Mouse (Mus musculus): Measurements from ENCODE around the gene Pdzd7. TPM values are rescaled to one million over a fixed set of nuclear protein-coding genes. Genes with fewer than 3 reads are reported as not detected.

Pdzd7 gene
- total and polyA plus RNA-seq, 2 experiments from 2014 or later = 1.9 to 7.7 TPM

DNA sequence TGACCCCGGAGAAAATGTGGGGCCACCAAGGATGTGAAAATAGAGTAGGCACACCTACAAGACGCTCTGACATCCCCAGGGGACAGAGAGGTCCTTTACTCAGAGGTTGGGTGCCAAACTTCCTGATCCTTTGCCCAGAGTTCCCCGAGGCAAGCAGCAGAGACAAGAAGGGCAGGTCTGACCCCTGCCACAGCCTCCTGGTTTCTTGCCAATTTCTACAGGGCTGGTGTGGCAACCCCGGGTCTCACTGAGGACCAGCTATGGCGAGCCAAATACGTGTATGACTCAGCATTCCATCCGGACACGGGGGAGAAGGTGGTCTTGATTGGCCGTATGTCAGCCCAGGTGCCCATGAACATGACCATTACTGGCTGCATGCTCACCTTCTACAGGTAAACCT lies 4.0 kb upstream of the Pdzd7 start:
- no peaks in the 10 kb centered on the region for H3K27me3 ChIP-seq (ENCODE audit: insufficient read depth, low read length)
- peaks cover 38% of the 10 kb centered on the region for H3K36me3 ChIP-seq (ENCODE audit: insufficient read depth, low read length)
- no peaks in the 10 kb centered on the region for H3K9me3 ChIP-seq (ENCODE audit: low read length)
- 68% methylated on average over 9 of the region's 9 CpGs for WGBS
- no peak for ATAC-seq
- H3K4me2 ChIP-seq (ENCODE audit: low read depth, low read length) = peak overlapping the region; percentile 87
- DNase-seq (ENCODE audit: low spot score) = no peak
- peaks cover 8% of the 10 kb centered on the region; the same call in 1 of the 2 replicates for H3K4me1 ChIP-seq (ENCODE audit: insufficient read depth, low read length)
- TF ChIP-seq CTCF (IDR thresholded peaks at IDR 0.05; ENCODE audit: low read depth) = no peak
- H3K27ac ChIP-seq = no peak overlapping the region
- peak overlapping the region; percentile 66; the same call in 1 of the 2 replicates for H3K9ac ChIP-seq (replicated peaks; ENCODE audit: low read length)
- no peak overlapping the region for H3K4me3 ChIP-seq (ENCODE audit: low read length)

DNA sequence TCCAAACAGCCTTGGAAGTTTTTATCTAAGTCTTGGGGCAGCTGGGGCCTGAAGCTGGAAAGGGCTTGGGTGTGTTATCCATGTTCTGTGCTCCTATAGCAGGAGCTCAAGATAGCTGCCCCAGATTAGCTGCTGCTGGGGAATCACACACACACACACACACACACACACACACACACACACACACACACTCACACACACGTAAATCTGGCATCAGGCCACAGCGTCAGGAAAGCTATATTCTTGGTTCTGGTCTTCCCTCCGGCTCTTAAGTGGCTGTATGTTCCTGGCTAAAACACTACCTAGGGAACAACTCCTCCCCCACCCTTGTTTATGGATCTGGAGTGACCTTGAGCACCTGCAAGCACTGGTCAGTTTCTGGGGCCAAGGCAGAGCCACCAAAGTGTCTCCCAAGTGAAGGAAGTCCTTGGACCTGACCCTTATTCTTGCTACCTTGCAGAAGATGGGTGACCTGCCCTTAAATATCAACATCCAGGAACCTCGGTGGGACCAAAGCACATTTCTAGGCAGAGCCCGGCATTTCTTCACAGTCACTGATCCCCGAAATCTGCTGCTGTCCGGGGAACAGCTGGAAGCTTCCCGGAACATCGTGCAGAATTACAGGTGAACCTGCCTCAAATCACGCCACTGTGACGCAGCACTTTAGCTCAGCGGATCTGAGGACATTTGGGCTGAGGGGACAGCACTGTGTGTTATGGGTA lies 3.3 kb upstream of the Pdzd7 start:
- Histone ChIP-seq H3K9ac (replicated peaks; ENCODE audit: low read length) (peak overlapping the region; percentile 66), H3K9me3 (ENCODE audit: low read length) (no peaks in the 10 kb centered on the region), H3K27me3 (ENCODE audit: insufficient read depth, low read length) (no peaks in the 10 kb centered on the region), H3K4me3 (ENCODE audit: low read length) (peak overlapping the region; percentile 51), H3K4me1 (ENCODE audit: insufficient read depth, low read length) (peaks cover 8% of the 10 kb centered on the region; the same call in 1 of the 2 replicates), H3K4me2 (ENCODE audit: low read depth, low read length) (peak overlapping the region; percentile 87), H3K36me3 (ENCODE audit: insufficient read depth, low read length) (peaks cover 32% of the 10 kb centered on the region), H3K27ac (peak overlapping the region; percentile 91)
- no peak for ATAC-seq
- TF ChIP-seq CTCF (IDR thresholded peaks at IDR 0.05; ENCODE audit: low read depth) = no peak
- 69% methylated on average over 12 of the region's 12 CpGs for WGBS
- DNase-seq (ENCODE audit: low spot score) = no peak

DNA sequence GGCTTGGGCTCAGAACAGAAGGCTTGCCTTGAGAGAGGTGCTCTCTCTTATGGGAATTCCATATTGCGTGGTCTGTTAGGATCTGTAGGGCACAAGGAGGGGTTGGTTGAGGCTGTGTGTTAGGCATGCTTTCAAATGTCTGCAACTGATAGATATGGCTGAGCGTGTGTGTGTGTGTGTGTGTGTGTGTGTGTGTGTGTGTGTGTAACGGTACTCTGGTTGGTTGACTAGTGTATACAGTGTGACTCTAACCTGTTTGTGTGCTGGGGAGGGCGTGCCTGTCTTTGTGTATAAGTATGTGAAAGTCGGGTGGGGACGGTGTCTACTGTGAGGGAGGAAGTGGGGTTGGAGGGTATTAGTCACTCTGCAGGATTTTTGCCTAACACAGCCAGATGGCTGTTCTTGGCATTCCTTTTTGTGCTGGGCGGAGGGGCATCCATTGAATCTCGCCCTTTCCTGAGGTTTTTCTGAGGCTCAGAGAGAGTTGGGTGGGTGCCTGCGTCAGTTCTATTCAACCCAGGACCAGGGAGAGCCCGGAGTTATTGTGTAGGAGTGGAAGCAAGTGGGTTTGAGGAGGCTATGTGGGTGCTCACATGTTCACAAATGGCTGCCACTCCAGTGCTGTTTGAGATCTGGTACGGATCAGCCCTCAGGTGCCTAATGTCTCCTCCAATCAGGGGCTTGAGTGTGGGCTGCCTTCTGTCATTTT lies 2.6 kb upstream of the Pdzd7 start:
- peak overlapping the region; percentile 87 for H3K4me2 ChIP-seq (ENCODE audit: low read depth, low read length)
- 8% methylated on average over 11 of the region's 11 CpGs for WGBS
- H3K27me3 ChIP-seq (ENCODE audit: insufficient read depth, low read length) = no peaks in the 10 kb centered on the region
- no peaks in the 10 kb centered on the region for H3K9me3 ChIP-seq (ENCODE audit: low read length)
- peak; percentile 61 for ATAC-seq
- peaks cover 27% of the 10 kb centered on the region for H3K36me3 ChIP-seq (ENCODE audit: insufficient read depth, low read length)
- H3K27ac ChIP-seq = peak overlapping the region; percentile 91
- H3K4me3 ChIP-seq (ENCODE audit: low read length) = peak overlapping the region; percentile 51
- peak overlapping the region; percentile 66 for H3K9ac ChIP-seq (replicated peaks; ENCODE audit: low read length)
- H3K4me1 ChIP-seq (ENCODE audit: insufficient read depth, low read length) = peaks cover 8% of the 10 kb centered on the region; the same call in 1 of the 2 replicates
- peak; percentile 66 for DNase-seq (ENCODE audit: low spot score)
- TF ChIP-seq CTCF (IDR thresholded peaks at IDR 0.05; ENCODE audit: low read depth) = no peak

DNA sequence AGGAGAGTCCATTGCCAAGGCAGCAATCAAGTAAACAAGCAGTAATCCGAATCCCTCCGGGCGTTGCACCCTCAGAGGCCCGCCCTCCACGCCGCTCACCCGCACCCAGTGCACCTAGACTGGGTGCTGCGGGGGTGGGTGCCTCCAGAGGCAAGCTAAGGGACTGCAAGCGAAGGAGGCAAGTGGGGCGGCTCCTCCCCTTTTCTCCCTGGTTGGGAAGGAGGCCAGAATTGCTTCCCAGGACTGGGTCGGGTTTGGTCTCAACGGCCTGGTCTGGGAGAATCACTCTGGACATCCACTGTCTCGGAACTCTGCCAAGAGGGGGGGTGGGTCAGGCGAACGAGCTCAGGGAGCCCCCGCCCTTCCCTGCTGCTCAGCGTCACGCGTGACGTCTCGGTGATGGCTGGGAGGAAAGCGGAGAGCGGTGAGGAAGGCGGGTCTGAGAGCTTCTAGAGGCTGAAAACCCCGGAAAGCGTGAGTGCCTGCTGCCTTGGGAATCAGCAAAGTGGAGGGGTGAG lies 2.0 kb upstream of the Pdzd7 start, which contains the start of gene Sfxn3:
TSS of gene Sfxn3 (plus strand) at position 87 of the 518 bp plus-strand sequence.
- peaks cover 8% of the 10 kb centered on the region; the same call in 1 of the 2 replicates for H3K4me1 ChIP-seq (ENCODE audit: insufficient read depth, low read length)
- peaks cover 21% of the 10 kb centered on the region; the same call in 1 of the 2 replicates for H3K36me3 ChIP-seq (ENCODE audit: insufficient read depth, low read length)
- no peaks in the 10 kb centered on the region for H3K9me3 ChIP-seq (ENCODE audit: low read length)
- peak; percentile 85 for TF ChIP-seq CTCF (IDR thresholded peaks at IDR 0.05; ENCODE audit: low read depth)
- H3K27me3 ChIP-seq (ENCODE audit: insufficient read depth, low read length) = no peaks in the 10 kb centered on the region
- DNase-seq (ENCODE audit: low spot score) = peak; percentile 95
- under 1% methylated on average over 26 of the region's 26 CpGs for WGBS
- ATAC-seq = peak; percentile 89
- H3K9ac ChIP-seq (replicated peaks; ENCODE audit: low read length) = peak within 1 kb of the TSS; percentile 66
- H3K27ac ChIP-seq = peak within 1 kb of the TSS; percentile 91
- H3K4me2 ChIP-seq (ENCODE audit: low read depth, low read length) = peak within 1 kb of the TSS; percentile 87
- H3K4me3 ChIP-seq (ENCODE audit: low read length) = peak within 1 kb of the TSS; percentile 51

DNA sequence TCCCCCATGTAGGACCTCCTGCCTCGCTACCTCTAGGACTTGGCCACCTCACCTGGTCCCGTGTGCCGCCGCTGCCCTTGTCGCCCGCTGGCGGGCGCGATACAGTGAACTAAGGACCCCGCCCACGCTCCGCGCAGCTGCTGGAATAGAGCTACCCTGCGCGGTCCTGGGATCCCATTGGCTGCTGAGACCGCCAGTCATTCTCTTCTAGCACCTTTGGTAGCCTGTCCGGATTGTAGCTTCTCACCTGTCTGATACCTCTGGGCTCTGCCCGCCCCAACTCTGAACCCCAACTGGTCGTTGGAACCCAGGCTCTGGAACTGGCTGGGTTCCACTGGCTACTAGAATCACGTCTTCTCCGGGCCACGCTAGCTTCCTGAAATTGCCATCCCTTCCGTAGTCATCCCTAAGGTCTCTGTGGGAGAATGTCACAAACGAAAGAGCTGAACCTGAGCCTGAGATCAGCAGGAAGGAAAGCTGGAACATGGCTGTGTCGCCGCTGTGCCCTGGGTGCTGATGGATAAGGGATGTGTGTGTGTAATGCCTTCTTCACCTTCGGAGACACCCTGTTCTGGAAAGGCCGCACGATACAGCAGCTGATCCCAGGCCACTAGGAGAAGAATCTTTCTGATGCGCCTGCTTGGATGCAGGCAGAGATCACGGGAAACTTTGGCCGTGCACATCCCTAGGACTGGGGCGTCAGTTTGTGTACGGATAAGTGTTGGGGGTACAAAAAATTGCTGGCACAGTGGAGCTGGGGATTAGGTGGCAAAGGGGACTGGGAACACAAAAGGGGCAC lies 1.2 kb upstream of the Pdzd7 start:
- no peaks in the 10 kb centered on the region for H3K9me3 ChIP-seq (ENCODE audit: low read length)
- H3K27me3 ChIP-seq (ENCODE audit: insufficient read depth, low read length) = no peaks in the 10 kb centered on the region
- peak overlapping the region; percentile 91 for H3K27ac ChIP-seq
- peaks cover 8% of the 10 kb centered on the region; the same call in 1 of the 2 replicates for H3K4me1 ChIP-seq (ENCODE audit: insufficient read depth, low read length)
- DNase-seq (ENCODE audit: low spot score) = peak; percentile 91
- peak; percentile 64 for ATAC-seq
- 0 out of 2 replicates have a peak, but pooled peaks have one; percentile 20 for TF ChIP-seq CTCF (IDR thresholded peaks at IDR 0.05; ENCODE audit: low read depth)
- H3K4me2 ChIP-seq (ENCODE audit: low read depth, low read length) = peak overlapping the region; percentile 87
- 1% methylated on average over 34 of the region's 34 CpGs for WGBS
- peaks cover 15% of the 10 kb centered on the region; the same call in 1 of the 2 replicates for H3K36me3 ChIP-seq (ENCODE audit: insufficient read depth, low read length)
- peak overlapping the region; percentile 66 for H3K9ac ChIP-seq (replicated peaks; ENCODE audit: low read length)
- peak overlapping the region; percentile 51 for H3K4me3 ChIP-seq (ENCODE audit: low read length)

DNA sequence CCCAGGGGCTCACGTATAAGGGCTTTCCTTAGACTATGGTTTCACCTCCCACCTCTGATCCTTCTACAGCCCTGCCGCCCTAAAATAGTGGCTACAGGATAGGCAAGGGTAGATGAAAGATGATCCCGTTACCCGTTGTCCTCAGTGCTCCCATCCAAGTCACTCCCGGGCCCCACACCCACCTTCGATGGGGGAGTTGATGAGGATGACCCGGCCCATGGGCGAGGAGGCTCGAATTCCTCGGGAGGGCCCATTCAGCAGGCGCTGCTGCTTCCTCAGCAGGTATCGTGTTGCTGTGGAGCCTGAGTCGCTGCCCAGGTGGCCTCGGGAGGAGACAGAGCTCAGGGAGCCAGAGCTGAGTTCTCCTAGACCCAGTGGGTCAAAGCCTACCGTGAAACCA lies 281 bp downstream of the Pdzd7 start:
- no peak for TF ChIP-seq CTCF (IDR thresholded peaks at IDR 0.05; ENCODE audit: low read depth)

More for the DNA sequence above, 281 bp downstream of the Pdzd7 start:
- H3K9me3 ChIP-seq (ENCODE audit: low read length) = no peaks in the 10 kb centered on the region
- no peak overlapping the region for H3K9ac ChIP-seq (replicated peaks; ENCODE audit: low read length)
- peaks cover 8% of the 10 kb centered on the region; the same call in 1 of the 2 replicates for H3K4me1 ChIP-seq (ENCODE audit: insufficient read depth, low read length)
- H3K4me3 ChIP-seq (ENCODE audit: low read length) = no peak overlapping the region
- DNase-seq (ENCODE audit: low spot score) = no peak
- ATAC-seq = no peak
- H3K27ac ChIP-seq = no peak overlapping the region
- H3K36me3 ChIP-seq (ENCODE audit: insufficient read depth, low read length) = 0 out of 2 replicates have a peak, but pooled peaks cover 1% of the 10 kb centered on the region
- no peaks in the 10 kb centered on the region for H3K27me3 ChIP-seq (ENCODE audit: insufficient read depth, low read length)
- WGBS = 62% methylated on average over 15 of the region's 15 CpGs
- no peak overlapping the region; the same call in 1 of the 2 replicates for H3K4me2 ChIP-seq (ENCODE audit: low read depth, low read length)
